Mouse (Mus musculus) brain, embryonic 18.5 days (tissue): ENCODE data around the gene Hpd.

Source experiments
- DNase-seq: peaks from one replicate; pipeline ENCODE4 v3.0.0-alpha.2; 2012; ENCODE audit warnings: low read depth, low spot score

Gene Hpd

GRCm38 (mm10) chr5:123148073-123148722, 34.3 kb downstream of the Hpd start:
- DNase-seq = no peak

- DNase-seq = no peak
Measured at GRCm38 (mm10) chr5:123147569-123147968, 35.0 kb downstream of the Hpd start.

GRCm38 (mm10) chr5:123146357-123146756, 36.2 kb downstream of the Hpd start:
- no peak for DNase-seq

GRCm38 (mm10) chr5:123144746-123145590, 37.6 kb downstream of the Hpd start:
- no peak for DNase-seq

- no peak for DNase-seq
Measured at GRCm38 (mm10) chr5:123143971-123144745, 38.4 kb downstream of the Hpd start.

- no peak for DNase-seq
Measured at GRCm38 (mm10) chr5:123143251-123143970, 39.1 kb downstream of the Hpd start.

- DNase-seq = no peak
Measured at GRCm38 (mm10) chr5:123142161-123143157, 40.1 kb downstream of the Hpd start, which contains the start of gene Setd1b. TSS of gene Setd1b (plus strand) at chr5:123142193.

GRCm38 (mm10) chr5:123141555-123142160, 40.9 kb downstream of the Hpd start:
- no peak for DNase-seq

GRCm38 (mm10) chr5:123140694-123141554, 41.6 kb downstream of the Hpd start:
- peak; percentile 92 for DNase-seq

- DNase-seq = no peak
Measured at GRCm38 (mm10) chr5:123139722-123140627, 42.6 kb downstream of the Hpd start.

GRCm38 (mm10) chr5:123138953-123139721, 43.4 kb downstream of the Hpd start:
- no peak for DNase-seq

GRCm38 (mm10) chr5:123138230-123138911, 44.2 kb downstream of the Hpd start:
- DNase-seq = no peak

- no peak for DNase-seq
Measured at GRCm38 (mm10) chr5:123137910-123138229, 44.7 kb downstream of the Hpd start.

GRCm38 (mm10) chr5:123137044-123137909, 45.2 kb downstream of the Hpd start:
- DNase-seq = no peak

- no peak for DNase-seq
Measured at GRCm38 (mm10) chr5:123136361-123137043, 46.0 kb downstream of the Hpd start.
